Mouse (Mus musculus): ENCODE measurements around the gene Fam114a2.

GRCm38 (mm10) chr11:57531300-57531950, 13.0 kb upstream of the Fam114a2 start:
- TF ChIP-seq CTCF (conservative IDR thresholded peaks at IDR 0.05; ENCODE audit: low read length) (no peak), POU5F1 (IDR thresholded peaks at IDR 0.05; ENCODE audit: borderline replicate concordance, low read length) (no peak), NANOG (IDR thresholded peaks at IDR 0.05; ENCODE audit: borderline replicate concordance, low read length) (no peak)
